Mouse (Mus musculus) lung, postnatal 0 days (tissue): ENCODE data around the gene Gria3. TPM values are rescaled to one million over a fixed set of nuclear protein-coding genes. Genes with fewer than 3 reads are reported as not detected.

Experiments used
- ATAC-seq: fragments of 200-750 bp; cut with Nextera tagmentation; 2 replicates; pipeline ENCODE4 v1.8.0; 2017; ENCODE audit warnings: moderate library complexity
- DNase-seq: peaks from one replicate; pipeline ENCODE4 v3.0.0-alpha.2; 2016; ENCODE audit warnings: low spot score
- H3K27ac ChIP-seq: fragments of 300-500 bp; sonication (generic); 2 replicates; pipeline ENCODE4 v1.5.1; 2014; ENCODE audit warnings: antibody characterized with exemption, mild to moderate bottlenecking, low read length, mixed read lengths
- H3K27me3 ChIP-seq: fragments of 300-500 bp; sonication (generic); replicated peaks from 2 replicates; pipeline ENCODE4 v1.6.1; 2014; ENCODE audit warnings: low read length, mixed read lengths; ENCODE audit not compliant: insufficient read depth
- H3K36me3 ChIP-seq: fragments of 300-500 bp; sonication (generic); 2 replicates; pipeline ENCODE4 v1.6.1; 2014; ENCODE audit warnings: low read length, mixed read lengths; ENCODE audit not compliant: insufficient read depth
- H3K4me1 ChIP-seq: fragments of 300-500 bp; sonication (generic); 2 replicates; pipeline ENCODE4 v1.6.1; 2014; ENCODE audit warnings: antibody characterized with exemption, low read depth, low read length, mixed read lengths; ENCODE audit not compliant: insufficient read depth
- H3K4me2 ChIP-seq: fragments of 300-500 bp; sonication (generic); replicated peaks from 2 replicates; pipeline ENCODE4 v1.6.1; 2014; ENCODE audit warnings: low read depth, mild to moderate bottlenecking, low read length, moderate library complexity, mixed read lengths
- H3K4me3 ChIP-seq: fragments of 300-500 bp; sonication (generic); 2 replicates; pipeline ENCODE4 v1.5.1; 2014; ENCODE audit warnings: low read depth, low read length
- H3K9ac ChIP-seq: fragments of 300-500 bp; sonication (generic); replicated peaks from 2 replicates; pipeline ENCODE4 v1.6.1; 2014; ENCODE audit warnings: low read depth, mild to moderate bottlenecking
- H3K9me3 ChIP-seq: fragments of 300-500 bp; sonication (generic); 2 replicates; pipeline ENCODE4 v1.6.1; 2016; ENCODE audit warnings: low read length, mixed read lengths
- CTCF ChIP-seq: IDR thresholded peaks from 2 replicates; pipeline ENCODE4 v1.5.1; 2016; ENCODE audit warnings: antibody characterized with exemption, mild to moderate bottlenecking
- EP300 ChIP-seq: IDR thresholded peaks from 2 replicates; pipeline ENCODE4 v1.6.1; 2016; ENCODE audit warnings: antibody characterized with exemption, mild to moderate bottlenecking, control low read depth
- WGBS: fragments of 180-500 bp; shearing (Covaris S2); extraction: QIAGEN DNeasy Blood & Tissue Kit; methylation state at CpG from one replicate; pipeline ENCODE4 v1.1.7; 2014; 5-methylcytosine and 5-hydroxymethylcytosine counted together
- polyA plus RNA-seq: library from polyadenylated mRNA; unstranded; fragments of >200 nt; fragmentation: Nextera tagmentation; extraction: Ambion mirVana; gene quantifications from 2 replicates; pipeline ENCODE4 v1.2.1, GENCODE M21; 2015

Gene Gria3
- polyA plus RNA-seq, 1 experiment from 2014 or later: 3.9 TPM

DNA sequence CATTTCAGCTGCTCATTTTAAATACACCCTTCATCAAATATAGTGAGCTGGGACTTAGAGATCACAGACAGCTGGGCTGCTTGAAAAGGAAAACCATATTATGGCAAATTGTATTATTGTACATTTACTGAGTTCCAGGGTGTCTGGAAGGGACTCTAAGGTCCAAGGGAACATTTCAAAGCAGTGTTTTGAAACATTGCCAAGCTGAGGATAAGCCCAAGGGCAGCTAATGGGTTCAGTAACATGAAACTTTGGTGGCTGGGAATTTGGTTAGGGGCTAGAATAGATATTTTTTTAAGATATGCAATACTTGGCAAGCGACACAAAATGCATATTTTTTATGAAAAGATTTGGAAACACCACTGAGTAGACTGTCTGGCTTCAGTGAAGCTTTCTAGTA, 48.2 kb downstream of the Gria3 start:
- TF ChIP-seq EP300 (no peak), CTCF (no peak)
- H3K9me3 ChIP-seq: no peaks in the 10 kb centered on the region
- no peak overlapping the region for H3K9ac ChIP-seq
- no peaks in the 10 kb centered on the region for H3K27me3 ChIP-seq
- 50% methylated on average over 1 of the region's 1 CpGs for WGBS
- ATAC-seq: no peak
- H3K36me3 ChIP-seq: no peaks in the 10 kb centered on the region
- H3K27ac ChIP-seq: no peak overlapping the region
- H3K4me1 ChIP-seq: no peaks in the 10 kb centered on the region
- H3K4me2 ChIP-seq: no peak overlapping the region
- H3K4me3 ChIP-seq: no peak overlapping the region
- no peak for DNase-seq

DNA sequence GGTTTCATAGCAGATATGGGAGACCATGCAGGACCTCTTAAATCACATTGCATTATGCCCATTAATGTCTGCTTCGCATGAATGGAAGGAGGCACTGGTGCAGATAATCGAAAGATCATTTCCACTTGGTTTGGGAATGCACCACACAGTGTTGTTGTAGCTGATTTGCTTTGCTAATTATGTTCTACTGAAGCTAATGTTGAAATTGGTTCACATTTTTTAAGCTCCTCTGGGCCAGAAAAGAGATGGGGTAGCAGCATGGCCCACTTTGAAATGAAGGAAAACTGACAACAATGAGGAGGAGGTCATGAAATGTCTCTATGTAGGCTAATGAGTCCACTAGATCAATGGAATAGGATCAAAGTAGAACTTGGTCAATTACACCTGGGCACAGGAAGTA, 76.8 kb downstream of the Gria3 start:
- Histone ChIP-seq H3K4me1 (no peaks in the 10 kb centered on the region), H3K27ac (no peak overlapping the region), H3K36me3 (no peaks in the 10 kb centered on the region), H3K27me3 (no peaks in the 10 kb centered on the region), H3K4me2 (no peak overlapping the region), H3K9ac (no peak overlapping the region), H3K9me3 (no peaks in the 10 kb centered on the region), H3K4me3 (no peak overlapping the region)
- no peak for ATAC-seq
- no peak for DNase-seq
- TF ChIP-seq CTCF (no peak), EP300 (no peak)
- WGBS: 90% methylated on average over 2 of the region's 2 CpGs

DNA sequence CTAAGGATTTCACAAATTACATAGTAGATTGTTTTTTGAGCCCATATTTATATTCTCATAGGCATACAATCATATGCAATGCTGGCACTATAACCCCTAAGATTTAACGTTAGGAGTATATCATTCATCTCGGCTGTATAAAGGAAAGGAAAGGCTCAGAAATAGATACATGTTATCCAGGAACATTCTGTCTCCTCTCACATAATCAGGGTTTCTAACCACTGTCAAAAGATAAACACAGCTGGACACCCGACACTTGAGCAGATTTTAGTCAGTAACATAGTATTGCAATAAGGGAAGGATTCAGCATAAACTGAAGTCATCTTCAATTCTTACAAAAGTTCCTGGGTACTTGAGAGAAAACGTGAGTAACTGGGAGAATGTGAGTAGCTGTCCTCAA, 95.9 kb downstream of the Gria3 start:
- no peaks in the 10 kb centered on the region for H3K9me3 ChIP-seq
- DNase-seq: peak; percentile 66
- WGBS: 50% methylated on average over 4 of the region's 4 CpGs
- H3K27me3 ChIP-seq: no peaks in the 10 kb centered on the region
- no peak overlapping the region for H3K4me2 ChIP-seq
- no peak overlapping the region for H3K27ac ChIP-seq
- ATAC-seq: peak; percentile 76
- no peak overlapping the region for H3K4me3 ChIP-seq
- no peaks in the 10 kb centered on the region for H3K36me3 ChIP-seq
- TF ChIP-seq CTCF (no peak), EP300 (peak; percentile 72)
- no peak overlapping the region for H3K9ac ChIP-seq
- no peaks in the 10 kb centered on the region for H3K4me1 ChIP-seq

DNA sequence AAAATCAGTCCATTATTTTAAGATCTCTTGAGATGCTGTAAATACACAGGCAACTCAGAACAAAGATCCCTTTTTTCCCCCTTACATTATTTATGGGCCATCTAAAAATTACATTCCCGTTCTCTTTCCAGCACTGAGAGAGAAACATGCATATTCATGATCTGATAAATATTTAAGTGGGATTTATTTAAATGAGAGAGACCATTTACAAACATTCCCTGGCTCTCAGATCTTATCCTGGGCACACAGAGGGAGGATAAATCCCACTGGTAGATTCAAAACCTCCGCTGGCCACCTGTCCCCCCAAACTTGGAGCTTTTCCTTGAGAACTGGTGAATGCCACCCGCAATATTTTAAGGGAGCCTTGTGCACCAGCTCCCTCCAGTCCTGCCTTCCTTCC, 104.7 kb downstream of the Gria3 start:
- Histone ChIP-seq H3K9ac (no peak overlapping the region), H3K36me3 (no peaks in the 10 kb centered on the region), H3K4me2 (no peak overlapping the region), H3K4me3 (no peak overlapping the region), H3K27ac (no peak overlapping the region), H3K4me1 (no peaks in the 10 kb centered on the region), H3K27me3 (no peaks in the 10 kb centered on the region), H3K9me3 (no peaks in the 10 kb centered on the region)
- ATAC-seq (no peak), DNase-seq (no peak)
- no peak for TF ChIP-seq CTCF
- no peak for TF ChIP-seq EP300
- WGBS: 72% methylated on average over 3 of the region's 3 CpGs

DNA sequence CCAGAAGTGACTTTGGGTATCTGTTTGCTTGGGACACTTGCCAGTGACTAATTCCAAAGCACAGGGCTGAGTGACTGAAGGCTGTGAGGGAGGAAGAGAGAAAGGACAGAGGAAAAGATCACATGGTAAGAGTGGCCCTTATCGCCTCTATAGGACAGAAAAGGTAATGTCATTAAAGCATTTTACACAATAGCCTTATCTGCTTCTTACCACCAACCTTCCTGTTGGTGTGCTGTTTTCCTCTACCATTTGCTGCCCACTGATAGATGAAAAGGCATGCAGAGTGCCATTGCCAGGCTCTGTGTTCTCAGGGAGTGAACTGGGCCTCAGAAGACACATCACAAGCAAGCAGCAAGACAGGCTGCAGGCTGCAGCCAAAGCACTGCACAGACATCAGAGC, 107.3 kb downstream of the Gria3 start:
- Histone ChIP-seq H3K4me2 (no peak overlapping the region), H3K4me3 (no peak overlapping the region), H3K4me1 (no peaks in the 10 kb centered on the region), H3K9ac (no peak overlapping the region), H3K36me3 (no peaks in the 10 kb centered on the region), H3K9me3 (no peaks in the 10 kb centered on the region), H3K27me3 (no peaks in the 10 kb centered on the region), H3K27ac (no peak overlapping the region)
- 79% methylated on average over 1 of the region's 1 CpGs for WGBS
- no peak for ATAC-seq
- no peak for TF ChIP-seq EP300
- no peak for TF ChIP-seq CTCF
- DNase-seq: no peak

DNA sequence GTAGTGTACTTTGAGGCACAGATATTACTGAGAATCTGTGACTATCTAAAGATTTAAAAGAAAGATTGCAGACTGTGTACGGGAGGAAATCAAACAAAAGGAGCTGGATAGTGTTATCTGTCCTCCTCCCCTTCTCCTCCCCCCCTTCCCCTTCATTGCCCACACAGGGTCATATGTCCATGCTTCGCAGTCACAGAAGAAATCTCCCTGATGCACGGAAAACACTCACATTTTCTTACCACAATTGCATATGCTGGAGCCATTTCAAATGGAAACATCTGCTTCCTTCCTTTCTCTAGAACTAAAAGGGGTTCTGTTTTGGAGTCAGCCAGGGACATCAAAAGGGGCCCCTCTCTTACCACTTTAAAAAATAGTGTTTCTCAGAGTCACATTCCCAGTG, 114.3 kb downstream of the Gria3 start:
- Histone ChIP-seq H3K27ac (no peak overlapping the region), H3K9me3 (no peaks in the 10 kb centered on the region), H3K27me3 (no peaks in the 10 kb centered on the region), H3K9ac (no peak overlapping the region), H3K4me3 (no peak overlapping the region), H3K4me2 (no peak overlapping the region), H3K36me3 (no peaks in the 10 kb centered on the region), H3K4me1 (no peaks in the 10 kb centered on the region)
- no peak for ATAC-seq
- no peak for TF ChIP-seq CTCF
- no peak for DNase-seq
- 27% methylated on average over 3 of the region's 3 CpGs for WGBS

DNA sequence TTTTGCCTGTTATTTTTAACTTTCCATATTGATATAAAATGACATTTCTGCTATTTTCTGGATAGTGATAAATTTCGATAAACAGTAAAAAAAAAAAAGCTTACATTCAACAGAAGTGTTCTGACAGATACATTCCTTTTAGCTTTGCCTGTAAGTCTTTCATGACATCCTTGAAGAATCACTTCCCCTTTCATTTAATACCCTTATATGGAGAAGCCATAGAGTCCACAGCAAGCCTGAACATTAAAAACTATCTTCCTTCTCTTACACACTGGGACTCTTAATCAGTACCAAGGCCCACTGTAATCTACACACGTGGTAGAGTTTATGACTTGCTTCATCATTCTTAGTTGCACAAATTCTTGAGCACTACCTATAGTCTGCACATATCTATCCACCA, 131.9 kb downstream of the Gria3 start:
- WGBS: 54% methylated on average over 2 of the region's 2 CpGs
- H3K9me3 ChIP-seq: no peaks in the 10 kb centered on the region
- no peaks in the 10 kb centered on the region for H3K27me3 ChIP-seq
- H3K36me3 ChIP-seq: no peaks in the 10 kb centered on the region
- no peak for ATAC-seq
- no peaks in the 10 kb centered on the region for H3K4me1 ChIP-seq
- no peak overlapping the region for H3K4me2 ChIP-seq
- H3K4me3 ChIP-seq: no peak overlapping the region
- DNase-seq: no peak
- TF ChIP-seq CTCF: no peak
- TF ChIP-seq EP300: no peak
- no peak overlapping the region for H3K9ac ChIP-seq
- no peak overlapping the region for H3K27ac ChIP-seq
